ENCODE assay signal across 18 mouse cellular contexts in the genomic region with DNA sequence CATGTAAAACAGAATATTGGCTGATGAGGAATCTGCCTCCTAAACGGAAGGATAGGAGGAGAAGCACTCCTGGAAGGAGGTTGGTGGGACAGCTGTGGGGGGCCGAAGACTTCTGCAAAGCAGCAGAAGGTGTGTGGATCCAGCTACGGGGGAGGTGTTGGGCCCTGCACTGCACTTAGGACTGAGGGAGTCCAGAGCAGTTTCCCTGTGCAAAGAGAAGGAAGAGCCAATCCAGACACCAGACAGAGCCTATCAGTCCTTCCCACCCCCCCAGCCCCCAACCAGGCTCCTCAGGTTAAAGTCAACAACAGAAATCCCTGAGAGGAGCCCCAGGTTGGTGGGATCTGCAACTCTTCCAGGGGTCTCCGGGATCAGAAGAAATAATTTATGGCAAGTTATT. TPM values are rescaled to one million over a fixed set of nuclear protein-coding genes. Genes with fewer than 3 reads are reported as not detected.
"Had no signal": no experiment of that assay in that cellular context is flagged by ENCODE, and none has a peak within 500 bp of the region (broad histone marks: within the 10 kb centered on the region; RNA-seq: fewer than 3 reads in every experiment).

No protein-coding gene starts in this region.

- H3K9me3 ChIP-seq: midbrain, embryonic 10.5 days; midbrain, embryonic 12.5 days; neural tube, embryonic 13.5 days; neural tube, embryonic 15.5 days had no signal

- H3K27me3 ChIP-seq: midbrain, embryonic 12.5 days; neural tube, embryonic 13.5 days; neural tube, embryonic 15.5 days had no signal

- ATAC-seq: midbrain, embryonic 16.5 days had no signal

- H3K36me3 ChIP-seq: midbrain, embryonic 10.5 days; midbrain, embryonic 12.5 days; neural tube, embryonic 13.5 days; neural tube, embryonic 15.5 days had no signal

- DNase-seq: lung, adult 18-20 months; lung, embryonic 14.5 days; lung, postnatal 10 days; lung, postnatal 4 days; midbrain, embryonic 14.5 days; retina, postnatal 1 day; right cerebral cortex, adult 18-20 months; spleen, adult 18-20 months; thymus, adult 18-20 months; thymus, postnatal 14 days; thymus, postnatal 36 days had no signal

- H3K4me2 ChIP-seq: lung, embryonic 14.5 days; midbrain, embryonic 12.5 days; neural tube, embryonic 13.5 days; neural tube, embryonic 15.5 days had no signal

- H3K4me3 ChIP-seq: midbrain, embryonic 10.5 days; midbrain, embryonic 12.5 days; myocyte; neural tube, embryonic 13.5 days; neural tube, embryonic 15.5 days had no signal

- H3K27ac ChIP-seq: midbrain, embryonic 10.5 days; midbrain, embryonic 12.5 days; neural tube, embryonic 13.5 days; neural tube, embryonic 15.5 days had no signal

- H3K4me1 ChIP-seq: midbrain, embryonic 10.5 days; midbrain, embryonic 12.5 days had no signal

- H3K9ac ChIP-seq: lung, embryonic 14.5 days; midbrain, embryonic 12.5 days; neural tube, embryonic 13.5 days; neural tube, embryonic 15.5 days had no signal

RNA-seq across cellular contexts. Expression of a gene that starts 27.5 kb away (rescaled TPM):
- polyA plus RNA-seq: lung, embryonic 14.5 days; lung, embryonic 16.5 days; midbrain, embryonic 10.5 days; midbrain, embryonic 12.5 days; midbrain, embryonic 14.5 days; myocyte had no signal
